In genomic region chr19:11184121-11184520, GRCm38 (mm10) we compare ENCODE assay signal across 10 mouse cellular contexts. TPM values are rescaled to one million over a fixed set of nuclear protein-coding genes. Genes with fewer than 3 reads are reported as not detected.
A peak's percentile ranks its signal among the peaks of the same experiment; 100 is the strongest.
DNase-seq lines count a peak whose midpoint lies in the region; ATAC-seq and TF ChIP-seq lines count a peak whose summit lies in the region.
"Had no signal": no experiment of that assay in that cellular context is flagged by ENCODE, and none has a peak within 500 bp of the region (broad histone marks: within the 10 kb centered on the region; RNA-seq: fewer than 3 reads in every experiment).

No protein-coding gene starts in this region.

- TF ChIP-seq POLR2A in small intestine, adult 2 months (IDR thresholded peaks at IDR 0.05; ENCODE audit: low read depth, low read length), result no peak

- H3K27me3 ChIP-seq in small intestine, adult 2 months (ENCODE audit: control insufficient read depth, insufficient read depth, low read length), result no peaks in the 10 kb centered on the region

- intact Hi-C loops in gastrocnemius, postnatal 36 days (cut with DNase I), result no loop called here
- intact Hi-C loops in heart, postnatal 10 days (cut with DNase I), result no loop called here

- no peak overlapping the region for H3K27ac ChIP-seq in small intestine, adult 2 months (ENCODE audit: insufficient read depth, low read depth, low read length)

- peak; percentile 11 for DNase-seq in gastrocnemius, adult 18-20 months (ENCODE audit: low spot score)
- no peak for DNase-seq in gastrocnemius, postnatal 36 days
- DNase-seq in retina, embryonic 14.5 days (ENCODE audit: low spot score), result peak; percentile 32
- no peak for DNase-seq in retina, postnatal 1 day
- DNase-seq in heart, postnatal 10 days, result peak; percentile 8 to 17
- no peak for DNase-seq in ovary, postnatal 10 days (ENCODE audit: low spot score)

- no peaks in the 10 kb centered on the region for H3K4me1 ChIP-seq in small intestine, adult 2 months (ENCODE audit: control insufficient read depth, insufficient read depth, insufficient read length, low read length)

- H3K36me3 ChIP-seq in small intestine, adult 2 months (ENCODE audit: control insufficient read depth, insufficient read depth, low read length), result no peaks in the 10 kb centered on the region

- TF ChIP-seq CTCF in small intestine, adult 2 months (IDR thresholded peaks at IDR 0.05; ENCODE audit: extremely low read depth, insufficient read length, insufficient replicate concordance, low read depth, low read length), result peak; percentile 63; the same call in 1 of the 2 replicates

- ATAC-seq in megakaryocyte-erythroid progenitor cell, adult 5-6 weeks (replicated peaks; ENCODE audit: low FRiP score, low TSS enrichment, poor library complexity, severe bottlenecking), result no peak

- 21% methylated on average over 5 of the region's 5 CpGs for WGBS in small intestine, adult 2 months

- no peak overlapping the region for H3K4me3 ChIP-seq in small intestine, adult 2 months (ENCODE audit: low read depth, low read length)

RNA-seq across cellular contexts. Expression of gene Ms4a13, which starts 12.4 kb away (rescaled TPM):
- not detected for total RNA-seq in gastrocnemius, adult 18-20 months (2021)
- not detected for total RNA-seq in gastrocnemius, postnatal 36 days (2021)
- not detected for total RNA-seq in heart, postnatal 10 days (2021)
- not detected in 2 replicates for polyA plus RNA-seq in small intestine, adult 2 months (2012; rRNA removed)
- not detected in 2 replicates for total RNA-seq in megakaryocyte-erythroid progenitor cell, adult 5-6 weeks (2014; fragmentation: Nextera tagmentation)
- not detected in 2 replicates for total RNA-seq in megakaryocyte-erythroid progenitor cell, adult 5-6 weeks (2017)
- total RNA-seq: gastrocnemius, postnatal 4 days had no signal
- polyA plus RNA-seq: limb, embryonic 14.5 days had no signal

RNA-seq across cellular contexts. Expression of gene 1700025F22Rik, which starts 19.0 kb away (rescaled TPM):
- total RNA-seq in gastrocnemius, adult 18-20 months (2021), result not detected
- total RNA-seq in gastrocnemius, postnatal 36 days (2021), result not detected
- total RNA-seq in heart, postnatal 10 days (2021), result not detected
- not detected in 2 replicates for polyA plus RNA-seq in small intestine, adult 2 months (2012; rRNA removed)
- total RNA-seq in megakaryocyte-erythroid progenitor cell, adult 5-6 weeks (2014; fragmentation: Nextera tagmentation), result not detected in 2 replicates
- total RNA-seq in megakaryocyte-erythroid progenitor cell, adult 5-6 weeks (2017), result not detected in 2 replicates
- total RNA-seq: gastrocnemius, postnatal 4 days had no signal
- polyA plus RNA-seq: limb, embryonic 14.5 days had no signal

RNA-seq across cellular contexts. Expression of gene Ms4a12, which starts 48.1 kb away (rescaled TPM):
- total RNA-seq in gastrocnemius, adult 18-20 months (2021), result not detected
- not detected for total RNA-seq in gastrocnemius, postnatal 36 days (2021)
- not detected for total RNA-seq in heart, postnatal 10 days (2021)
- 4.1 and 5.8 TPM in 2 replicates for polyA plus RNA-seq in small intestine, adult 2 months (2012; rRNA removed)
- total RNA-seq in megakaryocyte-erythroid progenitor cell, adult 5-6 weeks (2014; fragmentation: Nextera tagmentation), result not detected in 2 replicates
- total RNA-seq in megakaryocyte-erythroid progenitor cell, adult 5-6 weeks (2017), result not detected in 2 replicates
- total RNA-seq: gastrocnemius, postnatal 4 days had no signal
- polyA plus RNA-seq: limb, embryonic 14.5 days had no signal

RNA-seq across cellular contexts. Expression of gene 1700017D01Rik, which starts 53.4 kb away (rescaled TPM):
- not detected for total RNA-seq in gastrocnemius, adult 18-20 months (2021)
- total RNA-seq in gastrocnemius, postnatal 36 days (2021), result not detected
- total RNA-seq in heart, postnatal 10 days (2021), result not detected
- not detected in 2 replicates for polyA plus RNA-seq in small intestine, adult 2 months (2012; rRNA removed)
- total RNA-seq in megakaryocyte-erythroid progenitor cell, adult 5-6 weeks (2014; fragmentation: Nextera tagmentation), result not detected in 2 replicates
- not detected in 2 replicates for total RNA-seq in megakaryocyte-erythroid progenitor cell, adult 5-6 weeks (2017)
- polyA plus RNA-seq: limb, embryonic 14.5 days had no signal

Comparison
In these comparisons a context has a peak if more than half of its experiments do, and no peak if none do; other contexts are left out.
1. DNase-seq: peak in gastrocnemius, adult 18-20 months (single experiment), retina, embryonic 14.5 days (single experiment) and heart, postnatal 10 days (2 of 2); none in gastrocnemius, postnatal 36 days (0 of 2), retina, postnatal 1 day (single experiment) and ovary, postnatal 10 days (single experiment).